Mouse (Mus musculus) erythroblast, adult 5-6 weeks (primary cell): ENCODE data around the gene A030005L19Rik. TPM values are rescaled to one million over a fixed set of nuclear protein-coding genes. Genes with fewer than 3 reads are reported as not detected.

ENCODE experiments used
- total RNA-seq, 2 experiments: library from RNA; stranded (forward) in 1 of 2; stranded (reverse) in 1 of 2; fragments of 150-400 nt in 1 of 2; fragments of 200-764, 138-1000 nt in 1 of 2; gene quantifications; 2 replicates each; pipeline versions ENCODE4 v1.2.3 to v1.2.4; 2015 to 2017; ENCODE audit warnings: low replicate concordance in 2 of 2

A030005L19Rik gene
- total RNA-seq, 2 experiments from 2014 or later: not detected

Other genes with a start within 250 kb of the A030005L19Rik start
- gene Mff, start 188.4 kb upstream of the A030005L19Rik start, total RNA-seq (2015; ENCODE audit: low replicate concordance): 270 and 279 TPM in 2 replicates
- gene Mff, start 188.4 kb upstream of the A030005L19Rik start, total RNA-seq (2017; ENCODE audit: low replicate concordance): 328 and 353 TPM in 2 replicates
- not detected in 2 replicates for gene Tm4sf20, start 144.9 kb upstream of the A030005L19Rik start, total RNA-seq (2015; ENCODE audit: low replicate concordance)
- not detected in 2 replicates for gene Tm4sf20, start 144.9 kb upstream of the A030005L19Rik start, total RNA-seq (2017; ENCODE audit: low replicate concordance)
- gene Gm47791, start 142.1 kb upstream of the A030005L19Rik start, total RNA-seq (2015; ENCODE audit: low replicate concordance): not detected in 2 replicates
- not detected in 2 replicates for gene Gm47791, start 142.1 kb upstream of the A030005L19Rik start, total RNA-seq (2017; ENCODE audit: low replicate concordance)
- gene Agfg1, start 73.8 kb upstream of the A030005L19Rik start, total RNA-seq (2015; ENCODE audit: low replicate concordance): 19.9 and 20.0 TPM in 2 replicates
- gene Agfg1, start 73.8 kb upstream of the A030005L19Rik start, total RNA-seq (2017; ENCODE audit: low replicate concordance): 13.4 and 20.8 TPM in 2 replicates
- gene A030014E15Rik, start 11.6 kb downstream of the A030005L19Rik start, total RNA-seq (2015; ENCODE audit: low replicate concordance): not detected in 2 replicates
- not detected in 2 replicates for gene A030014E15Rik, start 11.6 kb downstream of the A030005L19Rik start, total RNA-seq (2017; ENCODE audit: low replicate concordance)
- gene Gm6217, start 18.1 kb downstream of the A030005L19Rik start, total RNA-seq (2015; ENCODE audit: low replicate concordance): not detected in 2 replicates
- not detected in 2 replicates for gene Gm6217, start 18.1 kb downstream of the A030005L19Rik start, total RNA-seq (2017; ENCODE audit: low replicate concordance)
- gene A030003K21Rik, start 30.1 kb downstream of the A030005L19Rik start, total RNA-seq (2015; ENCODE audit: low replicate concordance): not detected in 2 replicates
- gene A030003K21Rik, start 30.1 kb downstream of the A030005L19Rik start, total RNA-seq (2017; ENCODE audit: low replicate concordance): not detected in 2 replicates
- not detected in 2 replicates for gene Gm7544, start 42.7 kb downstream of the A030005L19Rik start, total RNA-seq (2015; ENCODE audit: low replicate concordance)
- gene Gm7544, start 42.7 kb downstream of the A030005L19Rik start, total RNA-seq (2017; ENCODE audit: low replicate concordance): not detected in 2 replicates
- gene Gm47955, start 47.0 kb downstream of the A030005L19Rik start, total RNA-seq (2015; ENCODE audit: low replicate concordance): not detected in 2 replicates
- gene Gm47955, start 47.0 kb downstream of the A030005L19Rik start, total RNA-seq (2017; ENCODE audit: low replicate concordance): not detected in 2 replicates
- not detected in 2 replicates for gene Gm47959, start 87.2 kb downstream of the A030005L19Rik start, total RNA-seq (2015; ENCODE audit: low replicate concordance)
- gene Gm47959, start 87.2 kb downstream of the A030005L19Rik start, total RNA-seq (2017; ENCODE audit: low replicate concordance): not detected in 2 replicates
- not detected in 2 replicates for gene Slc19a3, start 125.1 kb downstream of the A030005L19Rik start, total RNA-seq (2015; ENCODE audit: low replicate concordance)
- gene Slc19a3, start 125.1 kb downstream of the A030005L19Rik start, total RNA-seq (2017; ENCODE audit: low replicate concordance): not detected in 2 replicates
- not detected in 2 replicates for gene Krtap28-10, start 129.2 kb downstream of the A030005L19Rik start, total RNA-seq (2015; ENCODE audit: low replicate concordance)
- not detected in 2 replicates for gene Krtap28-10, start 129.2 kb downstream of the A030005L19Rik start, total RNA-seq (2017; ENCODE audit: low replicate concordance)
- gene Gm47969, start 131.6 kb downstream of the A030005L19Rik start, total RNA-seq (2015; ENCODE audit: low replicate concordance): not detected in 2 replicates
- gene Gm47969, start 131.6 kb downstream of the A030005L19Rik start, total RNA-seq (2017; ENCODE audit: low replicate concordance): not detected in 2 replicates
- not detected in 2 replicates for gene A030005K14Rik, start 146.1 kb downstream of the A030005L19Rik start, total RNA-seq (2015; ENCODE audit: low replicate concordance)
- gene A030005K14Rik, start 146.1 kb downstream of the A030005L19Rik start, total RNA-seq (2017; ENCODE audit: low replicate concordance): not detected in 2 replicates
- not detected in 2 replicates for gene Krtap28-13, start 147.6 kb downstream of the A030005L19Rik start, total RNA-seq (2015; ENCODE audit: low replicate concordance)
- gene Krtap28-13, start 147.6 kb downstream of the A030005L19Rik start, total RNA-seq (2017; ENCODE audit: low replicate concordance): not detected in 2 replicates
- gene Ccl20, start 203.4 kb downstream of the A030005L19Rik start, total RNA-seq (2015; ENCODE audit: low replicate concordance): not detected in 2 replicates
- gene Ccl20, start 203.4 kb downstream of the A030005L19Rik start, total RNA-seq (2017; ENCODE audit: low replicate concordance): not detected in 2 replicates
- not detected in 2 replicates for gene Daw1, start 246.4 kb downstream of the A030005L19Rik start, total RNA-seq (2015; ENCODE audit: low replicate concordance)
- gene Daw1, start 246.4 kb downstream of the A030005L19Rik start, total RNA-seq (2017; ENCODE audit: low replicate concordance): not detected in 2 replicates